Mouse (Mus musculus) stomach, embryonic 14.5 days (tissue): Measurements from ENCODE around the gene Heatr3. TPM values are rescaled to one million over a fixed set of nuclear protein-coding genes. Genes with fewer than 3 reads are reported as not detected.

ENCODE experiments used
- ATAC-seq: fragments of 200-750 bp; cut with Nextera tagmentation; 2 replicates; pipeline ENCODE4 v1.8.0; 2017; ENCODE audit warnings: low read depth, moderate TSS enrichment; ENCODE audit not compliant: insufficient number of reproducible peaks, insufficient read depth, low FRiP score
- H3K27ac ChIP-seq: fragments of 300-500 bp; sonication (generic); 2 replicates; pipeline ENCODE4 v1.5.1; 2014; ENCODE audit warnings: mild to moderate bottlenecking, low read length, moderate library complexity, mixed read lengths
- H3K27me3 ChIP-seq: fragments of 300-500 bp; sonication (generic); 2 replicates; pipeline ENCODE4 v1.6.1; 2014; ENCODE audit warnings: low read length, control low read depth, mixed read lengths; ENCODE audit not compliant: control insufficient read depth, insufficient read depth
- H3K36me3 ChIP-seq: fragments of 300-500 bp; sonication (generic); 2 replicates; pipeline ENCODE4 v1.6.1; 2014; ENCODE audit warnings: mild to moderate bottlenecking, control low read depth, low read length, moderate library complexity, mixed read lengths; ENCODE audit not compliant: control insufficient read depth, insufficient read depth
- H3K4me1 ChIP-seq: fragments of 300-500 bp; sonication (generic); 2 replicates; pipeline ENCODE4 v1.6.1; 2014; ENCODE audit warnings: low read length, control low read depth, mixed read lengths; ENCODE audit not compliant: control insufficient read depth, insufficient read depth
- H3K4me2 ChIP-seq: fragments of 300-500 bp; sonication (generic); replicated peaks from 2 replicates; pipeline ENCODE4 v1.6.1; 2014; ENCODE audit warnings: low read depth, low read length, control low read depth
- H3K4me3 ChIP-seq: fragments of 300-500 bp; sonication (generic); 2 replicates; pipeline ENCODE4 v1.5.1; 2014; ENCODE audit warnings: low read depth, low read length, control low read depth
- H3K9ac ChIP-seq: fragments of 300-500 bp; sonication (generic); replicated peaks from 2 replicates; pipeline ENCODE4 v1.6.1; 2014; ENCODE audit warnings: low read depth, mild to moderate bottlenecking, control low read depth, low read length, moderate library complexity, mixed read lengths
- H3K9me3 ChIP-seq: fragments of 300-500 bp; sonication (generic); 2 replicates; pipeline ENCODE4 v1.6.1; 2016; ENCODE audit warnings: low read depth, low read length, control low read depth; ENCODE audit not compliant: control insufficient read depth
- WGBS: fragments of 180-500 bp; shearing (Covaris S2); extraction: QIAGEN DNeasy Blood & Tissue Kit; methylation state at CpG from one replicate; pipeline ENCODE4 v1.1.7; 2014; 5-methylcytosine and 5-hydroxymethylcytosine counted together
- polyA plus RNA-seq: library from polyadenylated mRNA; unstranded; fragments of >200 nt; fragmentation: Nextera tagmentation; extraction: Ambion mirVana; gene quantifications from 2 replicates; pipeline ENCODE4 v1.2.1, GENCODE M21; 2014

Gene Heatr3
- 47.1 and 47.9 TPM in 2 replicates for polyA plus RNA-seq

- no peaks in the 10 kb centered on the region for H3K27me3 ChIP-seq
- H3K36me3 ChIP-seq = peaks cover 30% of the 10 kb centered on the region
- 0 out of 2 replicates have a peak, but pooled peaks cover 3% of the 10 kb centered on the region for H3K4me1 ChIP-seq
- H3K27ac ChIP-seq = peak within 1 kb of the TSS; percentile 92
- peak within 1 kb of the TSS; percentile 71 for H3K9ac ChIP-seq
- H3K9me3 ChIP-seq = no peaks in the 10 kb centered on the region
- WGBS = under 1% methylated on average over 79 of the region's 79 CpGs
- peak; percentile 97 for ATAC-seq
- peak within 1 kb of the TSS; percentile 79 for H3K4me2 ChIP-seq
- peak within 1 kb of the TSS; percentile 96 for H3K4me3 ChIP-seq
Observed at GRCm38 (mm10) chr8:88137748-88138484, at the start of gene Heatr3. Gene Heatr3 (plus strand): TSS chr8:88137855.

- Histone ChIP-seq H3K4me2 (no peak overlapping the region), H3K9ac (no peak overlapping the region), H3K9me3 (no peaks in the 10 kb centered on the region), H3K27me3 (no peaks in the 10 kb centered on the region), H3K27ac (no peak overlapping the region), H3K4me1 (no peaks in the 10 kb centered on the region), H3K4me3 (no peak overlapping the region), H3K36me3 (no peaks in the 10 kb centered on the region)
- ATAC-seq = no peak
Observed at GRCm38 (mm10) chr8:88088006-88088405, 49.6 kb upstream of the Heatr3 start.

- no peak for ATAC-seq
- Histone ChIP-seq H3K27me3 (no peaks in the 10 kb centered on the region), H3K4me2 (no peak overlapping the region), H3K4me1 (no peaks in the 10 kb centered on the region), H3K4me3 (no peak overlapping the region), H3K9ac (no peak overlapping the region), H3K9me3 (no peaks in the 10 kb centered on the region), H3K27ac (no peak overlapping the region), H3K36me3 (no peaks in the 10 kb centered on the region)
- WGBS = 83% methylated on average over 2 of the region's 2 CpGs
Observed at GRCm38 (mm10) chr8:88091661-88092060, 46.0 kb upstream of the Heatr3 start.

GRCm38 (mm10) chr8:88093367-88093766 is 44.3 kb upstream of the Heatr3 start:
- ATAC-seq = no peak

GRCm38 (mm10) chr8:88098856-88099255 is 38.8 kb upstream of the Heatr3 start:
- no peak for ATAC-seq
- WGBS = 70% methylated on average over 4 of the region's 4 CpGs
- Histone ChIP-seq H3K9ac (no peak overlapping the region), H3K27ac (no peak overlapping the region), H3K27me3 (no peaks in the 10 kb centered on the region), H3K36me3 (no peaks in the 10 kb centered on the region), H3K9me3 (no peaks in the 10 kb centered on the region), H3K4me1 (no peaks in the 10 kb centered on the region), H3K4me2 (no peak overlapping the region), H3K4me3 (no peak overlapping the region)

More at GRCm38 (mm10) chr8:88093367-88093766, 44.3 kb upstream of the Heatr3 start:
- H3K27ac ChIP-seq = no peak overlapping the region
- H3K36me3 ChIP-seq = no peaks in the 10 kb centered on the region
- no peak overlapping the region for H3K4me2 ChIP-seq
- WGBS = 62% methylated on average over 4 of the region's 4 CpGs
- no peaks in the 10 kb centered on the region for H3K4me1 ChIP-seq
- H3K9me3 ChIP-seq = no peaks in the 10 kb centered on the region
- no peak overlapping the region for H3K9ac ChIP-seq
- H3K4me3 ChIP-seq = no peak overlapping the region
- no peaks in the 10 kb centered on the region for H3K27me3 ChIP-seq

GRCm38 (mm10) chr8:88099526-88099925 is 38.1 kb upstream of the Heatr3 start:
- WGBS = 0% methylated on average over 1 of the region's 1 CpGs
- Histone ChIP-seq H3K9ac (no peak overlapping the region), H3K27me3 (no peaks in the 10 kb centered on the region), H3K4me1 (no peaks in the 10 kb centered on the region), H3K4me3 (no peak overlapping the region), H3K4me2 (no peak overlapping the region), H3K36me3 (no peaks in the 10 kb centered on the region), H3K9me3 (no peaks in the 10 kb centered on the region), H3K27ac (no peak overlapping the region)
- ATAC-seq = no peak

- H3K27me3 ChIP-seq = no peaks in the 10 kb centered on the region
- no peaks in the 10 kb centered on the region for H3K36me3 ChIP-seq
- H3K9ac ChIP-seq = no peak overlapping the region
- H3K4me2 ChIP-seq = no peak overlapping the region
- H3K4me1 ChIP-seq = no peaks in the 10 kb centered on the region
- no peak overlapping the region for H3K27ac ChIP-seq
- no peak overlapping the region for H3K4me3 ChIP-seq
- no peaks in the 10 kb centered on the region for H3K9me3 ChIP-seq
- no peak for ATAC-seq
- 85% methylated on average over 4 of the region's 4 CpGs for WGBS
Observed at GRCm38 (mm10) chr8:88109241-88109640, 28.4 kb upstream of the Heatr3 start.

- no peaks in the 10 kb centered on the region; the same call in 1 of the 2 replicates for H3K36me3 ChIP-seq
- H3K4me1 ChIP-seq = no peaks in the 10 kb centered on the region
- peak within 1 kb of the TSS; percentile 91 for H3K4me3 ChIP-seq
- under 1% methylated on average over 49 of the region's 49 CpGs for WGBS
- peak within 1 kb of the TSS; percentile 89 for H3K9ac ChIP-seq
- H3K27ac ChIP-seq = peak within 1 kb of the TSS; percentile 82; the same call in 1 of the 2 replicates
- H3K4me2 ChIP-seq = peak within 1 kb of the TSS; percentile 64
- ATAC-seq = peak; percentile 100
- no peaks in the 10 kb centered on the region for H3K27me3 ChIP-seq
- no peaks in the 10 kb centered on the region for H3K9me3 ChIP-seq
Observed at GRCm38 (mm10) chr8:88118456-88119036, 19.1 kb upstream of the Heatr3 start, which contains the start of gene Cnep1r1. Gene Cnep1r1 (plus strand): TSS chr8:88118769.
